Mouse (Mus musculus): Measurements from ENCODE around the gene Cox10. TPM values are rescaled to one million over a fixed set of nuclear protein-coding genes. Genes with fewer than 3 reads are reported as not detected.

Gene Cox10
- total and polyA plus RNA-seq, 3 experiments = 23.4 to 60.3 (median 35.2) TPM

- peaks cover 0 to 39% of the 10 kb centered on the region in 2 experiments; a peak in 2 of 4 replicates for H3K4me1 ChIP-seq (ENCODE audit: control insufficient read depth in 1 of 2, insufficient read depth in 2 of 2)
- H3K4me3 ChIP-seq (replicated peaks in 1 of 3; ENCODE audit: low read depth in 2 of 3, low read length in 2 of 3, poor library complexity in 1 of 3) = no peak overlapping the region
- DNase-seq (ENCODE audit: extremely low read depth) = no peak
- no peak overlapping the region for H3K9ac ChIP-seq (ENCODE audit: insufficient read depth, low read depth)
- peaks cover 33% of the 10 kb centered on the region for H3K27me3 ChIP-seq (replicated peaks)
- in situ Hi-C loops (cut with MboI; ENCODE audit: low pct_ligation_motif_present, low pct_unique_long_range_greater_than_20kb, low sequenced_read_pairs) (loop anchor here (10.0 kb wide), 2 partner anchors 300 to 510 kb away; partner anchors contain the start of genes F930015N05Rik and Hs3st3a1), dilution Hi-C loops (cut with MboI; ENCODE audit: extremely low pct_ligation_motif_present, extremely low pct_unique_long_range_greater_than_20kb, low sequenced_read_pairs) (no loop called here)
- H3K4me2 ChIP-seq (ENCODE audit: insufficient read depth, low read depth, poor library complexity, severe bottlenecking) = no peak overlapping the region
- H3K36me3 ChIP-seq (replicated peaks in 1 of 2; ENCODE audit: control insufficient read depth in 1 of 2, insufficient read depth in 1 of 2, low read length in 1 of 2) = no peaks in the 10 kb centered on the region
- H3K9me3 ChIP-seq (replicated peaks; ENCODE audit: low read length) = no peaks in the 10 kb centered on the region
- no peak overlapping the region for H3K27ac ChIP-seq (ENCODE audit: insufficient read depth, low read depth)
- H3K79me2 ChIP-seq (replicated peaks; ENCODE audit: control insufficient read depth, extremely low read depth, insufficient read depth, poor library complexity, severe bottlenecking) = no peaks in the 10 kb centered on the region
- TF ChIP-seq CTCF (conservative IDR thresholded peaks at IDR 0.05 in 1 of 2, IDR thresholded peaks at IDR 0.05 in 1 of 2; ENCODE audit: low read depth in 2 of 2, low read length in 2 of 2) (no peak), JUN (IDR thresholded peaks at IDR 0.05; ENCODE audit: insufficient read depth, low read depth, low read length) (no peak), USF1 (IDR thresholded peaks at IDR 0.05; ENCODE audit: low read depth, low read length) (no peak), POLR2AphosphoS2 (IDR thresholded peaks at IDR 0.05; ENCODE audit: low read depth, low read length) (no peak), NELFE (IDR thresholded peaks at IDR 0.05; ENCODE audit: low read depth, low read length) (no peak), KAT2A (IDR thresholded peaks at IDR 0.05; ENCODE audit: insufficient replicate concordance, low read length) (no peak), PAX5 (IDR thresholded peaks at IDR 0.05; ENCODE audit: low read length) (no peak), ZMIZ1 (IDR thresholded peaks at IDR 0.05; ENCODE audit: low read depth, low read length) (no peak), ELF1 (IDR thresholded peaks at IDR 0.05; ENCODE audit: low read depth, low read length) (no peak), E2F4 (IDR thresholded peaks at IDR 0.05; ENCODE audit: insufficient replicate concordance, low read depth, low read length) (no peak), ZC3H11A (IDR thresholded peaks at IDR 0.05; ENCODE audit: low read depth, low read length) (no peak), CHD1 (IDR thresholded peaks at IDR 0.05; ENCODE audit: low read depth, low read length) (no peak), MAX (IDR thresholded peaks at IDR 0.05; ENCODE audit: low read length) (no peak)
Observed at GRCm38 (mm10) chr11:63924286-63924930, 154.9 kb downstream of the Cox10 start.

- Histone ChIP-seq H3K27ac (ENCODE audit: insufficient read depth, low read depth) (no peak overlapping the region), H3K9me3 (replicated peaks; ENCODE audit: low read length) (no peaks in the 10 kb centered on the region), H3K4me1 (ENCODE audit: control insufficient read depth in 1 of 2, insufficient read depth in 2 of 2) (peaks cover 0 to 42% of the 10 kb centered on the region in 2 experiments; a peak in 2 of 4 replicates), H3K4me2 (ENCODE audit: insufficient read depth, low read depth, poor library complexity, severe bottlenecking) (no peak overlapping the region), H3K4me3 (replicated peaks in 1 of 3; ENCODE audit: low read depth in 2 of 3, low read length in 2 of 3, poor library complexity in 1 of 3) (no peak overlapping the region), H3K79me2 (replicated peaks; ENCODE audit: control insufficient read depth, extremely low read depth, insufficient read depth, poor library complexity, severe bottlenecking) (no peaks in the 10 kb centered on the region), H3K36me3 (replicated peaks in 1 of 2; ENCODE audit: control insufficient read depth in 1 of 2, insufficient read depth in 1 of 2, low read length in 1 of 2) (no peaks in the 10 kb centered on the region), H3K27me3 (replicated peaks) (peaks cover 33% of the 10 kb centered on the region), H3K9ac (ENCODE audit: insufficient read depth, low read depth) (no peak overlapping the region)
- dilution Hi-C loops (cut with MboI; ENCODE audit: extremely low pct_ligation_motif_present, extremely low pct_unique_long_range_greater_than_20kb, low sequenced_read_pairs) = no loop called here
- in situ Hi-C loops (cut with MboI; ENCODE audit: low pct_ligation_motif_present, low pct_unique_long_range_greater_than_20kb, low sequenced_read_pairs) = loop anchor here (10.0 kb wide), 2 partner anchors 301 to 511 kb away; partner anchors contain the start of genes F930015N05Rik and Hs3st3a1
- DNase-seq (ENCODE audit: extremely low read depth) = no peak
- TF ChIP-seq BHLHE40 (IDR thresholded peaks at IDR 0.05; ENCODE audit: low read depth, low read length) (no peak), MYC (IDR thresholded peaks at IDR 0.05; ENCODE audit: low read depth, low read length) (no peak), MAX (IDR thresholded peaks at IDR 0.05; ENCODE audit: low read length) (no peak), ETS1 (conservative IDR thresholded peaks at IDR 0.05; ENCODE audit: low read depth, low read length) (no peak), ELF1 (IDR thresholded peaks at IDR 0.05; ENCODE audit: low read depth, low read length) (no peak), NRF1 (IDR thresholded peaks at IDR 0.05; ENCODE audit: low read depth, low read length) (no peak), SMC3 (IDR thresholded peaks at IDR 0.05; ENCODE audit: low read depth, low read length) (no peak), MAFK (IDR thresholded peaks at IDR 0.05; ENCODE audit: insufficient replicate concordance, low read length) (no peak), ZMIZ1 (IDR thresholded peaks at IDR 0.05; ENCODE audit: low read depth, low read length) (no peak), RAD21 (IDR thresholded peaks at IDR 0.05; ENCODE audit: low read depth, low read length) (no peak), TCF12 (IDR thresholded peaks at IDR 0.05; ENCODE audit: low read depth, low read length) (no peak), MAZ (IDR thresholded peaks at IDR 0.05; ENCODE audit: low read depth, low read length) (no peak), HCFC1 (IDR thresholded peaks at IDR 0.05; ENCODE audit: low read depth, low read length) (no peak), USF1 (IDR thresholded peaks at IDR 0.05; ENCODE audit: low read depth, low read length) (no peak), JUND (conservative IDR thresholded peaks at IDR 0.05; ENCODE audit: low read depth, low read length) (no peak), CHD1 (IDR thresholded peaks at IDR 0.05; ENCODE audit: low read depth, low read length) (no peak), ZC3H11A (IDR thresholded peaks at IDR 0.05; ENCODE audit: low read depth, low read length) (no peak), USF2 (conservative IDR thresholded peaks at IDR 0.05; ENCODE audit: low read depth, low read length) (no peak)
Observed at GRCm38 (mm10) chr11:63923386-63923785, 155.9 kb downstream of the Cox10 start.

Data from CH12.LX (cell line).